Mouse (Mus musculus): ENCODE results near the gene Syk. TPM values are rescaled to one million over a fixed set of nuclear protein-coding genes. Genes with fewer than 3 reads are reported as not detected.

The Syk gene
- not detected in 2 replicates for total RNA-seq (2014; fragmentation: Nextera tagmentation)
- total RNA-seq (2017): 0.06 and 0.22 TPM in 2 replicates
- polyA plus RNA-seq (2012): 0.02 TPM in 1 of 2 replicates, not detected in the other

DNA sequence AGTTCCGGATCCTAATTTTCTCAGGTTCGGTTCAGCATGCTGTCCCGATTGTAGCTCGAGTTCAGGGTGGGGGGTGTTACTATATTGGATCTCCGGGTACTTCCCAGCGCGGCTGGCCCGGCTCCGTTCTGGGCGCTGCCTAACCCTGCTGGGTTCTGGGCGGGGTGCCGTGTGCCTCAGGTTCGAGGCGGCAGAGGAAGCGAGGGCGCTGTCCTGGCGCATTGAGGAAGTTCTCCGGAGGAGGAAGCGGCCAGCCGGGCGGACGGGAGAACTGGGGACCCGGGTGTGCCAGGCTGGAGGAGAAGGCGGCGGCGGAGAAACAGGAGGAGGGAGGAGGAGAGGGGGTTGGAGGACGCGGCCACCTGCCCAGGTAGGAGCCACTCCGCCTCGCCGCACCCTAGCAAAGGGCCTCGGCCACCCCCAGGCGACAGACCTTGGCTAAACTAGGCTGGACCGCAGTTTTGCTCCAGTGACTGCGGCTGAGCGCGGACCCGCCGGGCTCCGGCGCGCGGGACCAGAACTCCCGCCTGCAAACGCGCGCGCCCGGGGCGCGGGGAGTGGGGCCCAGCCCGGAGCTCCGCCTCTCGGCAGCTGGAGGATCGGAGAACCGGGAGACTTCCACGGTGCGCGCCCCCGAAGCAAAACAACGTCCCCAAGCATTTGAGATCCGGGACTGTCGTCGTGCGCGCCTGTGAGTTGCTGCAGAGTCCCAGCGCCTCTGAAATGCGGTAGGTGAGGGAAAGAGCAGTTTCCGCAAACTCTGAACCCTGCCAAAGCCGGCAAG is at the start of gene Syk:
TSS of gene Syk (plus strand) at position 296 of the 784 bp plus-strand sequence.
- H3K27me3 ChIP-seq (ENCODE audit: insufficient read depth, low read length): no peaks in the 10 kb centered on the region
- H3K4me1 ChIP-seq (ENCODE audit: insufficient read depth, low read depth, low read length): no peaks in the 10 kb centered on the region
- ATAC-seq (ENCODE audit: extremely low read depth, insufficient number of reproducible peaks, low FRiP score, poor library complexity, severe bottlenecking) (no peak), DNase-seq (ENCODE audit: low spot score) (no peak)
- H3K9me3 ChIP-seq (replicated peaks): peaks cover 42% of the 10 kb centered on the region
- no peak within 1 kb of the TSS; the same call in 1 of the 2 replicates for H3K4me3 ChIP-seq (ENCODE audit: low read depth, low read length)
- no peaks in the 10 kb centered on the region for H3K36me3 ChIP-seq (replicated peaks)
- no peak for TF ChIP-seq POLR2AphosphoS5 (IDR thresholded peaks at IDR 0.05; ENCODE audit: insufficient replicate concordance, low read depth, low read length)
- TF ChIP-seq TAL1 (conservative IDR thresholded peaks at IDR 0.05; ENCODE audit: low read depth, low read length): no peak
- TF ChIP-seq GATA2 (IDR thresholded peaks at IDR 0.05; ENCODE audit: borderline replicate concordance, low read depth, low read length): no peak
- no peak for TF ChIP-seq CTCF (IDR thresholded peaks at IDR 0.05; ENCODE audit: low read depth, low read length)
- no peak for TF ChIP-seq GATA1 (IDR thresholded peaks at IDR 0.05; ENCODE audit: borderline replicate concordance, low read length)

DNA sequence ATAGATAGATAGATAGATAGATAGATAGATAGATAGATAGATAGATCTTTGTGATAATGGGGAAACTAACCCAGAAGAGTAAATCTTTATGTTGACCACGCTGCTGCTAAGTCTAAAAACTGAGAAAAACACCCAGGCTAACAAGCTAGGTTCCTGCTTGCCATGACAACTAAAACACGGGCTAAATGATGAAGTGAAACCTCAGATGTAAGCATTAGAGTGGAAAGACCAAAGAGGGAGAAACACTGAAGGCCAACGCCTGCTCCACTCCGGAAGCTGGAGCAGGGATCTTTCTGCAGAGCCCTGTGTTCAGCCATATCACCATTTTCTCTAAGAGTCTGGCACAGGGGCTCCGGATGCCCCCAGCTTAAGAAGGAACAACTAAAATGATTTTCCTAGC is 49.3 kb upstream of the Syk start:
- TF ChIP-seq POLR2AphosphoS5 (IDR thresholded peaks at IDR 0.05; ENCODE audit: insufficient replicate concordance, low read depth, low read length) (no peak), GATA1 (IDR thresholded peaks at IDR 0.05; ENCODE audit: borderline replicate concordance, low read length) (no peak), CTCF (IDR thresholded peaks at IDR 0.05; ENCODE audit: low read depth, low read length) (no peak), TAL1 (conservative IDR thresholded peaks at IDR 0.05; ENCODE audit: low read depth, low read length) (no peak), GATA2 (IDR thresholded peaks at IDR 0.05; ENCODE audit: borderline replicate concordance, low read depth, low read length) (no peak)
- Histone ChIP-seq H3K9me3 (replicated peaks) (peaks cover 70% of the 10 kb centered on the region), H3K4me1 (ENCODE audit: insufficient read depth, low read depth, low read length) (no peaks in the 10 kb centered on the region), H3K36me3 (replicated peaks) (no peaks in the 10 kb centered on the region), H3K27me3 (ENCODE audit: insufficient read depth, low read length) (no peaks in the 10 kb centered on the region), H3K4me3 (ENCODE audit: low read depth, low read length) (no peak overlapping the region)
- DNase-seq (ENCODE audit: low spot score) (no peak), ATAC-seq (ENCODE audit: extremely low read depth, insufficient number of reproducible peaks, low FRiP score, poor library complexity, severe bottlenecking) (no peak)

- Histone ChIP-seq H3K27me3 (ENCODE audit: insufficient read depth, low read length) (no peaks in the 10 kb centered on the region), H3K4me1 (ENCODE audit: insufficient read depth, low read depth, low read length) (no peaks in the 10 kb centered on the region), H3K9me3 (replicated peaks) (peaks cover 72% of the 10 kb centered on the region), H3K4me3 (ENCODE audit: low read depth, low read length) (no peak overlapping the region), H3K36me3 (replicated peaks) (no peaks in the 10 kb centered on the region)
- ATAC-seq (ENCODE audit: extremely low read depth, insufficient number of reproducible peaks, low FRiP score, poor library complexity, severe bottlenecking) (no peak), DNase-seq (ENCODE audit: low spot score) (no peak)
- TF ChIP-seq GATA1 (IDR thresholded peaks at IDR 0.05; ENCODE audit: borderline replicate concordance, low read length) (no peak), TAL1 (conservative IDR thresholded peaks at IDR 0.05; ENCODE audit: low read depth, low read length) (no peak), CTCF (IDR thresholded peaks at IDR 0.05; ENCODE audit: low read depth, low read length) (no peak), GATA2 (IDR thresholded peaks at IDR 0.05; ENCODE audit: borderline replicate concordance, low read depth, low read length) (no peak), POLR2AphosphoS5 (IDR thresholded peaks at IDR 0.05; ENCODE audit: insufficient replicate concordance, low read depth, low read length) (no peak)
Observed at GRCm38 (mm10) chr13:52535542-52535941, 47.4 kb upstream of the Syk start.

DNA sequence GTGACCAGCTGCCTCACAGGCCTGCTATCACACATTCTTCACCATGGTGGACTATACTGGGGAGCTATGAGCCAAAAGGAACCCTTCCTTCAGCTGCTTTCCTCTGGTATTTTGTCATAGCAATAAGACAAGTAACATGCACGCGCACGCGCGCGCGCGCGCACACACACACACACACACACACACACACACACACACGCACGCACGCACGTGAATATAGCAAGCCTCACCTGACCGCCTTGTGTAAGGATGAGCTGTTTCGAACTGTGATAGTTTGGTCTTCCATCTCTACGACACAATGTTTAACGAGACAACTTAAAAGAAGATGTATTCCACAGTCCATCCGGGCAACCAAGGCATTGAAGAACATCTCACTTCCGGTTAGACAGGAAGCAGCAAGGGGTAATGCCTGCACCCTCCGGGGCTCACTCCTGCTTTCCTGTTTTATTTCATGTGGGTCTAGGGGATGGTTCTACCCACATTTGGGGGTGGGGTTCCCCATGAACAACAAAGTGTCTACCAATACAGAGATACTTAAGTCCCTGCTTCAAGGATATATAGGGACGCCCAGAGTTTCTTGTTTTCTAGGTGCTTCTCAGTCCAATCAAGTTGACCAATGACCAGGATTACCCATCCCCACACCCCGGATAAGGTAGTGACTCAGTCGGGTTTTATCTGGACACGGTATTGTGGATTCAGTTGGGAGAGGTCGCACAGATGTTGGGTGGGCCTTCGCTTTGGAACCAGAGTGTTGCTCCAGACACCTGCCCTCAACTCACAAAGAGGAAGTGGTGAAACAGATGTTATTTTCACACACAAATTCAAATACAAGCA is 45.0 kb upstream of the Syk start:
- ATAC-seq (ENCODE audit: extremely low read depth, insufficient number of reproducible peaks, low FRiP score, poor library complexity, severe bottlenecking) (no peak), DNase-seq (ENCODE audit: low spot score) (no peak)
- Histone ChIP-seq H3K4me1 (ENCODE audit: insufficient read depth, low read depth, low read length) (no peaks in the 10 kb centered on the region), H3K27me3 (ENCODE audit: insufficient read depth, low read length) (no peaks in the 10 kb centered on the region), H3K4me3 (ENCODE audit: low read depth, low read length) (no peak overlapping the region), H3K36me3 (replicated peaks) (no peaks in the 10 kb centered on the region), H3K9me3 (replicated peaks) (peaks cover 79% of the 10 kb centered on the region)
- TF ChIP-seq GATA1 (IDR thresholded peaks at IDR 0.05; ENCODE audit: borderline replicate concordance, low read length): no peak
- TF ChIP-seq POLR2AphosphoS5 (IDR thresholded peaks at IDR 0.05; ENCODE audit: insufficient replicate concordance, low read depth, low read length): no peak
- TF ChIP-seq CTCF (IDR thresholded peaks at IDR 0.05; ENCODE audit: low read depth, low read length): no peak
- TF ChIP-seq TAL1 (conservative IDR thresholded peaks at IDR 0.05; ENCODE audit: low read depth, low read length): no peak
- no peak for TF ChIP-seq GATA2 (IDR thresholded peaks at IDR 0.05; ENCODE audit: borderline replicate concordance, low read depth, low read length)

DNA sequence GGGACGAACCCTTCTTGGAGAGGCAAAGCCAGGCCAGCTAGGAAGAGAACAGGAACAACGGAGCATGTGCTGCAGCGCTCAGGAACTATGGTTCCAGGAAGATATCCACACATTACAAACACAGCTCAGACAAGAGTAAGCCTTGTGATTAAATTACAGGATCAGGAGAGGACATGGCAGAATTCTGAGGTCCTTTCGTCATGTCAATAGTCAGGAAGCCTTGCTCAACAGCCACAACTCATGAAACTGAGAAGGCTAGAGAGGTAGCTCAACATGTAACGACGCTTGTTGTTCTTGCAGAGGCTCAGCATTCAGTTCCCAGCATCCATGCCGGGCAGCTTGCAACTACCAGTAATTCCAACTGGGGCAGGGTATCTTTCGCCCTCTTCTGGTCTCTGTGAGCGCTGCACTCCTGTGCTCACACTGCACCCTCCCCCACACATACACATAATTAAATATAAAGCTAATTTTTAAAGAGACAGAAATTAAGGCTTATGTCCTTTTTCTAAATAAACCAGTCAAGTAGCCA is 44.3 kb upstream of the Syk start:
- TF ChIP-seq CTCF (IDR thresholded peaks at IDR 0.05; ENCODE audit: low read depth, low read length) (no peak), GATA2 (IDR thresholded peaks at IDR 0.05; ENCODE audit: borderline replicate concordance, low read depth, low read length) (no peak), GATA1 (IDR thresholded peaks at IDR 0.05; ENCODE audit: borderline replicate concordance, low read length) (no peak)
- H3K36me3 ChIP-seq (replicated peaks): no peaks in the 10 kb centered on the region
- ATAC-seq (ENCODE audit: extremely low read depth, insufficient number of reproducible peaks, low FRiP score, poor library complexity, severe bottlenecking) (no peak), DNase-seq (ENCODE audit: low spot score) (no peak)
- no peaks in the 10 kb centered on the region for H3K4me1 ChIP-seq (ENCODE audit: insufficient read depth, low read depth, low read length)
- H3K4me3 ChIP-seq (ENCODE audit: low read depth, low read length): no peak overlapping the region
- H3K27me3 ChIP-seq (ENCODE audit: insufficient read depth, low read length): no peaks in the 10 kb centered on the region
- H3K9me3 ChIP-seq (replicated peaks): peaks cover 82% of the 10 kb centered on the region

- Histone ChIP-seq H3K27me3 (ENCODE audit: insufficient read depth, low read length) (no peaks in the 10 kb centered on the region), H3K4me3 (ENCODE audit: low read depth, low read length) (no peak overlapping the region), H3K9me3 (replicated peaks) (peaks cover 80% of the 10 kb centered on the region), H3K4me1 (ENCODE audit: insufficient read depth, low read depth, low read length) (no peaks in the 10 kb centered on the region), H3K36me3 (replicated peaks) (no peaks in the 10 kb centered on the region)
- DNase-seq (ENCODE audit: low spot score) (no peak), ATAC-seq (ENCODE audit: extremely low read depth, insufficient number of reproducible peaks, low FRiP score, poor library complexity, severe bottlenecking) (no peak)
- TF ChIP-seq CTCF (IDR thresholded peaks at IDR 0.05; ENCODE audit: low read depth, low read length): no peak
- no peak for TF ChIP-seq TAL1 (conservative IDR thresholded peaks at IDR 0.05; ENCODE audit: low read depth, low read length)
- TF ChIP-seq GATA2 (IDR thresholded peaks at IDR 0.05; ENCODE audit: borderline replicate concordance, low read depth, low read length): no peak
- TF ChIP-seq GATA1 (IDR thresholded peaks at IDR 0.05; ENCODE audit: borderline replicate concordance, low read length): no peak
- TF ChIP-seq POLR2AphosphoS5 (IDR thresholded peaks at IDR 0.05; ENCODE audit: insufficient replicate concordance, low read depth, low read length): no peak
Observed at GRCm38 (mm10) chr13:52539461-52539860, 43.5 kb upstream of the Syk start.
